Mouse (Mus musculus) megakaryocyte-erythroid progenitor cell, adult 5-6 weeks (primary cell): ENCODE results near the gene Ugp2. TPM values are rescaled to one million over a fixed set of nuclear protein-coding genes. Genes with fewer than 3 reads are reported as not detected.

Experiments
- ATAC-seq: replicated peaks from 2 replicates; pipeline ENCODE4 v1.8.0; 2016; ENCODE audit warnings: mild to moderate bottlenecking, inconsistent platforms; ENCODE audit not compliant: severe bottlenecking, poor library complexity, low FRiP score, low TSS enrichment
- total RNA-seq, 2 experiments: library from RNA; stranded (forward) in 1 of 2; stranded (reverse) in 1 of 2; fragments of 200-1000, 215-1000 nt in 1 of 2; fragments of >200 nt in 1 of 2; fragmentation: Nextera tagmentation in 1 of 2; gene quantifications; 2 replicates each; pipeline ENCODE4 v1.2.3; 2014 to 2017

The Ugp2 gene
- total RNA-seq (2014; fragmentation: Nextera tagmentation) (13.8 and 24.6 TPM in 2 replicates), total RNA-seq (2017) (14.1 and 25.9 TPM in 2 replicates)

GRCm38 (mm10) chr11:21371122-21371806 is at the start of gene Ugp2:
TSS of gene Ugp2 (minus strand) at chr11:21371201.
- peak; percentile 100 for ATAC-seq

GRCm38 (mm10) chr11:21414911-21415381 is 43.9 kb upstream of the Ugp2 start:
- ATAC-seq, result no peak

- no peak for ATAC-seq
These were observed 35.7 kb upstream of the Ugp2 start for GRCm38 (mm10) chr11:21406668-21407067.

- no peak for ATAC-seq
These were observed 35.1 kb upstream of the Ugp2 start for GRCm38 (mm10) chr11:21406141-21406540.

- ATAC-seq, result no peak
These were observed 32.9 kb upstream of the Ugp2 start for GRCm38 (mm10) chr11:21403877-21404276.

- ATAC-seq, result no peak
These were observed 31.7 kb upstream of the Ugp2 start for GRCm38 (mm10) chr11:21402481-21403254.

- ATAC-seq, result no peak
These were observed 30.2 kb upstream of the Ugp2 start for GRCm38 (mm10) chr11:21401248-21401647.

- no peak for ATAC-seq
These were observed 28.2 kb upstream of the Ugp2 start for GRCm38 (mm10) chr11:21399186-21399681.

- ATAC-seq, result no peak
These were observed 27.5 kb upstream of the Ugp2 start for GRCm38 (mm10) chr11:21398464-21398863.

- no peak for ATAC-seq
These were observed 15.8 kb upstream of the Ugp2 start for GRCm38 (mm10) chr11:21386790-21387189.

GRCm38 (mm10) chr11:21374096-21374495 is 3.1 kb upstream of the Ugp2 start:
- ATAC-seq, result no peak

GRCm38 (mm10) chr11:21370399-21371121 is 441 bp downstream of the Ugp2 start:
- ATAC-seq, result peak; percentile 44

- 0 out of 2 replicates have a peak, but pooled peaks have one; percentile 19 for ATAC-seq
These were observed 1.6 kb downstream of the Ugp2 start for GRCm38 (mm10) chr11:21369248-21370016.

GRCm38 (mm10) chr11:21368466-21368865 is 2.5 kb downstream of the Ugp2 start:
- no peak for ATAC-seq

- ATAC-seq, result no peak
These were observed 7.7 kb downstream of the Ugp2 start for GRCm38 (mm10) chr11:21363144-21363940.

- ATAC-seq, result no peak
These were observed 19.7 kb downstream of the Ugp2 start for GRCm38 (mm10) chr11:21351296-21351695.

GRCm38 (mm10) chr11:21348890-21349289 is 22.1 kb downstream of the Ugp2 start:
- ATAC-seq, result 0 out of 2 replicates have a peak, but pooled peaks have one; percentile 37

- ATAC-seq, result no peak
These were observed 25.0 kb downstream of the Ugp2 start for GRCm38 (mm10) chr11:21346020-21346419.
